Mouse (Mus musculus): Measurements from ENCODE around the gene Crlf1.
"Not testable (repeated sequence)": the region's sequence is repeated elsewhere in the genome, so short reads cannot be mapped to it uniquely, and the experiment has no call there.

Crlf1 gene

GRCm38 (mm10) chr8:70500386-70501301 lies 7.7 kb downstream of the Crlf1 start:
- no peaks in the 10 kb centered on the region for H3K36me3 ChIP-seq (ENCODE audit: control insufficient read depth, insufficient read depth, low read length, poor library complexity, severe bottlenecking)
- no peaks in the 10 kb centered on the region for H3K27me3 ChIP-seq (ENCODE audit: control insufficient read depth, insufficient read depth, low read length, poor library complexity, severe bottlenecking)
- peak; percentile 82 for DNase-seq (ENCODE audit: low read depth, low spot score)

- DNase-seq (ENCODE audit: low read depth, low spot score) = no peak
- Histone ChIP-seq H3K36me3 (ENCODE audit: control insufficient read depth, insufficient read depth, low read length, poor library complexity, severe bottlenecking) (no peaks in the 10 kb centered on the region), H3K27me3 (ENCODE audit: control insufficient read depth, insufficient read depth, low read length, poor library complexity, severe bottlenecking) (no peaks in the 10 kb centered on the region)
Observed at GRCm38 (mm10) chr8:70501820-70502529, 9.0 kb downstream of the Crlf1 start.

GRCm38 (mm10) chr8:70502540-70502939 lies 9.6 kb downstream of the Crlf1 start:
- peaks cover 2% of the 10 kb centered on the region; the same call in 1 of the 2 replicates for H3K36me3 ChIP-seq (ENCODE audit: control insufficient read depth, insufficient read depth, low read length, poor library complexity, severe bottlenecking)
- DNase-seq (ENCODE audit: low read depth, low spot score) = no peak
- no peaks in the 10 kb centered on the region for H3K27me3 ChIP-seq (ENCODE audit: control insufficient read depth, insufficient read depth, low read length, poor library complexity, severe bottlenecking)

GRCm38 (mm10) chr8:70503062-70503750 lies 10.2 kb downstream of the Crlf1 start:
- peak; percentile 74 for DNase-seq (ENCODE audit: low read depth, low spot score)

GRCm38 (mm10) chr8:70504291-70504716 lies 11.3 kb downstream of the Crlf1 start:
- Histone ChIP-seq H3K36me3 (ENCODE audit: control insufficient read depth, insufficient read depth, low read length, poor library complexity, severe bottlenecking) (peaks cover 3% of the 10 kb centered on the region), H3K27me3 (ENCODE audit: control insufficient read depth, insufficient read depth, low read length, poor library complexity, severe bottlenecking) (no peaks in the 10 kb centered on the region)
- no peak for DNase-seq (ENCODE audit: low read depth, low spot score)

More at GRCm38 (mm10) chr8:70503062-70503750, 10.2 kb downstream of the Crlf1 start:
- H3K36me3 ChIP-seq (ENCODE audit: control insufficient read depth, insufficient read depth, low read length, poor library complexity, severe bottlenecking) = peaks cover 3% of the 10 kb centered on the region
- H3K27me3 ChIP-seq (ENCODE audit: control insufficient read depth, insufficient read depth, low read length, poor library complexity, severe bottlenecking) = no peaks in the 10 kb centered on the region

- Histone ChIP-seq H3K27me3 (ENCODE audit: control insufficient read depth, insufficient read depth, low read length, poor library complexity, severe bottlenecking) (no peaks in the 10 kb centered on the region), H3K36me3 (ENCODE audit: control insufficient read depth, insufficient read depth, low read length, poor library complexity, severe bottlenecking) (peaks cover 3% of the 10 kb centered on the region)
- peak; percentile 88 for DNase-seq (ENCODE audit: low read depth, low spot score)
Observed at GRCm38 (mm10) chr8:70504851-70505250, 11.9 kb downstream of the Crlf1 start.

GRCm38 (mm10) chr8:70505698-70506327 lies 12.9 kb downstream of the Crlf1 start:
- no peaks in the 10 kb centered on the region for H3K27me3 ChIP-seq (ENCODE audit: control insufficient read depth, insufficient read depth, low read length, poor library complexity, severe bottlenecking)
- DNase-seq (ENCODE audit: low read depth, low spot score) = no peak
- peaks cover 3% of the 10 kb centered on the region for H3K36me3 ChIP-seq (ENCODE audit: control insufficient read depth, insufficient read depth, low read length, poor library complexity, severe bottlenecking)

- Histone ChIP-seq H3K27me3 (ENCODE audit: control insufficient read depth, insufficient read depth, low read length, poor library complexity, severe bottlenecking) (no peaks in the 10 kb centered on the region), H3K36me3 (ENCODE audit: control insufficient read depth, insufficient read depth, low read length, poor library complexity, severe bottlenecking) (peaks cover 3% of the 10 kb centered on the region)
- DNase-seq (ENCODE audit: low read depth, low spot score) = peak; percentile 94
Observed at GRCm38 (mm10) chr8:70506328-70507026, 13.5 kb downstream of the Crlf1 start, which contains the start of gene Rex1bd. TSS of gene Rex1bd (minus strand) at chr8:70506752.

GRCm38 (mm10) chr8:70507027-70507393 lies 14.1 kb downstream of the Crlf1 start:
- H3K27me3 ChIP-seq (ENCODE audit: control insufficient read depth, insufficient read depth, low read length, poor library complexity, severe bottlenecking) = no peaks in the 10 kb centered on the region
- H3K36me3 ChIP-seq (ENCODE audit: control insufficient read depth, insufficient read depth, low read length, poor library complexity, severe bottlenecking) = peaks cover 3% of the 10 kb centered on the region
- DNase-seq (ENCODE audit: low read depth, low spot score) = no peak

- no peak for DNase-seq (ENCODE audit: low read depth, low spot score)
- Histone ChIP-seq H3K36me3 (ENCODE audit: control insufficient read depth, insufficient read depth, low read length, poor library complexity, severe bottlenecking) (peaks cover 4% of the 10 kb centered on the region), H3K27me3 (ENCODE audit: control insufficient read depth, insufficient read depth, low read length, poor library complexity, severe bottlenecking) (no peaks in the 10 kb centered on the region)
Observed at GRCm38 (mm10) chr8:70509281-70509952, 16.5 kb downstream of the Crlf1 start.

GRCm38 (mm10) chr8:70510228-70510915 lies 17.4 kb downstream of the Crlf1 start, which contains the start of gene Uba52:
TSS of gene Uba52 (minus strand) at chr8:70510801.
- peak; percentile 98 for DNase-seq (ENCODE audit: low read depth, low spot score)

GRCm38 (mm10) chr8:70511174-70511573 lies 18.2 kb downstream of the Crlf1 start:
- H3K36me3 ChIP-seq (ENCODE audit: control insufficient read depth, insufficient read depth, low read length, poor library complexity, severe bottlenecking) = not testable (repeated sequence)

More at GRCm38 (mm10) chr8:70510228-70510915, 17.4 kb downstream of the Crlf1 start, which contains the start of gene Uba52:
- no peaks in the 10 kb centered on the region for H3K27me3 ChIP-seq (ENCODE audit: control insufficient read depth, insufficient read depth, low read length, poor library complexity, severe bottlenecking)
- peaks cover 4% of the 10 kb centered on the region for H3K36me3 ChIP-seq (ENCODE audit: control insufficient read depth, insufficient read depth, low read length, poor library complexity, severe bottlenecking)

GRCm38 (mm10) chr8:70511770-70512169 lies 18.8 kb downstream of the Crlf1 start:
- H3K27me3 ChIP-seq (ENCODE audit: control insufficient read depth, insufficient read depth, low read length, poor library complexity, severe bottlenecking) = no peaks in the 10 kb centered on the region
- no peak for DNase-seq (ENCODE audit: low read depth, low spot score)

More at GRCm38 (mm10) chr8:70511174-70511573, 18.2 kb downstream of the Crlf1 start:
- not testable (repeated sequence) for H3K27me3 ChIP-seq (ENCODE audit: control insufficient read depth, insufficient read depth, low read length, poor library complexity, severe bottlenecking); DNase-seq (ENCODE audit: low read depth, low spot score)

More at GRCm38 (mm10) chr8:70511770-70512169, 18.8 kb downstream of the Crlf1 start:
- peaks cover 9% of the 10 kb centered on the region for H3K36me3 ChIP-seq (ENCODE audit: control insufficient read depth, insufficient read depth, low read length, poor library complexity, severe bottlenecking)
